Mouse (Mus musculus) gastrocnemius, adult 2 months (tissue): ENCODE data around the gene Chac1. TPM values are rescaled to one million over a fixed set of nuclear protein-coding genes. Genes with fewer than 3 reads are reported as not detected.

Experiments
- DNase-seq: peaks from one replicate; pipeline ENCODE4 v3.0.0; 2022
- H3K27ac ChIP-seq: fragments of 200-600 bp; 2 replicates; pipeline ENCODE4 v1.8.1; 2022; ENCODE audit warnings: mild to moderate bottlenecking
- H3K4me3 ChIP-seq: fragments of 200-600 bp; 2 replicates; pipeline ENCODE4 v1.8.1; 2022; ENCODE audit warnings: mild to moderate bottlenecking, moderate library complexity
- CTCF ChIP-seq: fragments of 200-600 bp; IDR thresholded peaks from 2 replicates; pipeline ENCODE4 v1.8.1; 2022; ENCODE audit warnings: antibody characterized with exemption, mild to moderate bottlenecking, moderate library complexity
- intact Hi-C: fragments of 180-260 bp; cut with DNase I; formaldehyde crosslinking; loops from one replicate; pipeline ENCODE4 v1.15.1; 2025
- long read RNA-seq, 2 experiments: library from polyadenylated mRNA; stranded (forward); transcript quantifications; one replicate each; pipeline ENCODE4 v2.0.0; 2021
- total RNA-seq, 2 experiments: library from RNA; stranded (reverse); gene quantifications; 2 replicates each; pipeline ENCODE4 v1.2.3; 2021

The Chac1 gene
- 10 to 100 TPM; 30.1 to 90.4 TPM for total RNA-seq
- long read RNA-seq, experiment 1, transcript Chac1-201 (3 exons, 1,637 nt) = major isoform, 31 of 32 reads
- long read RNA-seq, experiment 1, partial matches to known transcripts = 1 of 32 reads
- long read RNA-seq, experiment 1, other reads (novel, unspliced or antisense) = 0 of 32 reads
- long read RNA-seq, experiment 2, transcript Chac1-201 (3 exons, 1,637 nt) = major isoform, 49 of 51 reads
- long read RNA-seq, experiment 2, partial matches to known transcripts = 0 of 51 reads
- long read RNA-seq, experiment 2, other reads (novel, unspliced or antisense) = 2 of 51 reads

DNA sequence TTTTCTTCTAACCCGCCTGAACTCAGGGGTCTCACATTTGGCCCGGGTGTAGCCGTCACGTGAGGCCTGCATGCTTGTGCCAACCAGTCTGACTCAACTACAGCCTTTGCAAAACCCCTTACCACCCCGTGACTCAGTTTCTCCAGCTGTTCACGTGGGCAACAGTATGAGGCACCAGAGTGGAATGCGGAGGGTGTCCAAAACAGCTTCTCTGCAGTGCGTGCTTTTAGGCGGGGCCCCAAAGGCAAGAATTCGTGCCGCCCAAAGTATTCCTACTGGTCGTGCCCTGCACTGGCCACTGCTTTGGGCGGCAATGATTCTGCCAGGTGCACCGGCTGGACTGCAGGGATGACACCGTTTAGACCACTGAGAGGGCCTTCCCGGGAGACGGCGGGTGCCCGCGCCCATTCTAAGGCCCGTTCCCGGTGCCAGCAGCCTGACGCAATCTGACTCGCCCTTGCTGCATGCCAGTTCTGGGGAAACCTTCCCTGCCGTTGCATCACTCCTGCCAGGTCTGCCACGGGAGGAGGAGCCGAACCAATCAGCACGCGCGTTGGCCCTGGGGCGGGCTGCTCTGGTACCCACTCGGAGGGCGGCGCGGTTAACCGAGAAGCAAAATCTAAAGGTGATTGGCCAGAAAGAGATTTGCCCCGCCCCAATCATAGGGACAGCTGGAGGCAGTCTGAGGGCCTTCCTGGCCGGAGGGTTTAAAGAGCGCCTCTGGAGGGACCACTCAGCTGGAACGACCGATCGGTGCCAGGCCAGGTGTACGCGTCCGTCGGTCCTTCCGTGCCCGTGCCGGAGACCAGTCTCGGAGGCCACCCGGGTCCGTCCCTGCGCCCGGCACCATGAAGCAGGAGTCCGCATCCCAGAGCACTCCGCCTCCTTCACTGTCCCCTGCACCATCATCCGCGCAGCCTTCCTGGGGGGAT lies at the start of gene Chac1:
TSS of gene Chac1 (plus strand) at position 675 of the 932 bp plus-strand sequence.
- TF ChIP-seq CTCF = no peak

GRCm38 (mm10) chr2:119302876-119303275 lies 48.2 kb upstream of the Chac1 start:
- no peak for TF ChIP-seq CTCF
- intact Hi-C loops = no loop called here
- Histone ChIP-seq H3K27ac (no peak overlapping the region), H3K4me3 (no peak overlapping the region)
- DNase-seq = peak; percentile 44

More for the DNA sequence above, at the start of gene Chac1:
- Histone ChIP-seq H3K4me3 (peak within 1 kb of the TSS; percentile 89), H3K27ac (peak within 1 kb of the TSS; percentile 97)
- DNase-seq = peak; percentile 97
- intact Hi-C loops = no loop called here

DNA sequence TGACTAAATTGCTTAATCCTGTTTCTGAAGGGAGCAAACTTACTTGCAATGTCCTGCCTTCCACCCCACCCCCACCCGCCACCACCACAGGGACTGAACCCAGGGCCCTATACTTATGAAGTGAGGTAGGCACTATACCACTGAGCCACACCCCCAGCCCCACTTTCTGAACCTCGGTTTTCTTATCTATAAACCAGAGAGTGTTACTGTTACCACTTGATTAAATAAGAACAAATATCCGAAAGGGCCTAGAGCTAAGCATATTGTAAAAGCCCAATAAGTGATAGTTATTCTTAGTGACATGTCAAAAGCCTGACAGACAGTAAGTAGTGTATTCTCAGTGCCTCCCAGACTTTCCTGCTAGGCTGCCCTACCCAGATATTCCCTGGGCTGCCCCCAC lies 46.6 kb upstream of the Chac1 start:
- intact Hi-C loops = no loop called here
- DNase-seq = no peak
- no peak for TF ChIP-seq CTCF
- Histone ChIP-seq H3K4me3 (no peak overlapping the region), H3K27ac (peak overlapping the region; percentile 16; the same call in 1 of the 2 replicates)

DNA sequence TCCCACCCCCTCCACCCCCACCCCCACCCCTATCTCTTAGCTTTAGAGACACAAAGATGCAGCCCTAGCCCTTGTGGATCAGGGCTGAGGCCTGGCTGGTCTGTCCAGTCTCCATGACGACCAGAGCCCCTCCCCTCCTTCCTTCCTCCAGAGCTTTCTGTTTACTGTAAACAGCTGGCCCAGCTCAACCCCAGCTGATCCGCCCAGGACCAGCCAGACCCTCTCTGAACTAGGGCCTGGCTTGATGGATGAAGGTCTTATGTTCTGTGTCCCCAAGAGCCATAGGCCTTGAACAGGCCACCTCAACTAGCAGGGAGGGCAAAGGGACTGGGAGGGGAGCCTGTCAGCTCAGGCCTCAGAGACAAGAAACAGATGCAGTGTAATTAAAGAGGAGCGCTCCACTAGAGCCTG lies 46.2 kb upstream of the Chac1 start:
- no peak for DNase-seq
- TF ChIP-seq CTCF = no peak
- H3K4me3 ChIP-seq = no peak overlapping the region
- peak overlapping the region; percentile 48; the same call in 1 of the 2 replicates for H3K27ac ChIP-seq
- intact Hi-C loops = no loop called here

GRCm38 (mm10) chr2:119311544-119311943 lies 39.5 kb upstream of the Chac1 start:
- no peak overlapping the region for H3K4me3 ChIP-seq
- intact Hi-C loops = no loop called here
- no peak for DNase-seq
- peak overlapping the region; percentile 76 for H3K27ac ChIP-seq
- TF ChIP-seq CTCF = no peak

DNA sequence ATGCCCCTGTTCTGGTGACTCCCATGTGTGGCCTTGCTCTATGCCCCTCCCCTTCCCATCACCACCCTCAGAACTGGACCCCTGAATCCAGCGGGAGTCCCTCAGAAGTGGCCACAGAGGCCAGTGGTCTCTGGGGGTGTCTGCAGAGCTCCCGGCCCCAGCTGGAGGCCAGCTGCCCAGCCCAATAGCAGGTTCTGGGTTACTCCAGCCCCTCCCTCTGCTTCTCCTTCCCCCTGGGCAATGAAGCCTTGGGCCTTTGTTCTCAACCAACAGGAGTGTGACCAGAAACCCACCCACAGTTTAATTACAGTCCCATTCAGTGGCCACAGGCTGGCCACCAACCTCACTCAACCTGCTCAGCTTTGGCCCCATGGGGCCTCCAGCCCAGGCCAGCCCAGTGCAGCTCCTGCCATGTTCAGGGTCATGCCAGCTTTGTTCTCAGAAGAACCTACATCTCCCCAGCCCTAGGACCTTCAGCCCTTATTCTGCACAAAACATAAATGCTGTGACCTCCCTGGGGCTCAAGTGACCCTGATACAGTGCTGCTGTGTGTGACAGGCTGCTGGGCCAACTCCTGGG lies 38.6 kb upstream of the Chac1 start:
- Histone ChIP-seq H3K4me3 (no peak overlapping the region), H3K27ac (peak overlapping the region; percentile 76)
- intact Hi-C loops = no loop called here
- TF ChIP-seq CTCF = no peak
- no peak for DNase-seq

DNA sequence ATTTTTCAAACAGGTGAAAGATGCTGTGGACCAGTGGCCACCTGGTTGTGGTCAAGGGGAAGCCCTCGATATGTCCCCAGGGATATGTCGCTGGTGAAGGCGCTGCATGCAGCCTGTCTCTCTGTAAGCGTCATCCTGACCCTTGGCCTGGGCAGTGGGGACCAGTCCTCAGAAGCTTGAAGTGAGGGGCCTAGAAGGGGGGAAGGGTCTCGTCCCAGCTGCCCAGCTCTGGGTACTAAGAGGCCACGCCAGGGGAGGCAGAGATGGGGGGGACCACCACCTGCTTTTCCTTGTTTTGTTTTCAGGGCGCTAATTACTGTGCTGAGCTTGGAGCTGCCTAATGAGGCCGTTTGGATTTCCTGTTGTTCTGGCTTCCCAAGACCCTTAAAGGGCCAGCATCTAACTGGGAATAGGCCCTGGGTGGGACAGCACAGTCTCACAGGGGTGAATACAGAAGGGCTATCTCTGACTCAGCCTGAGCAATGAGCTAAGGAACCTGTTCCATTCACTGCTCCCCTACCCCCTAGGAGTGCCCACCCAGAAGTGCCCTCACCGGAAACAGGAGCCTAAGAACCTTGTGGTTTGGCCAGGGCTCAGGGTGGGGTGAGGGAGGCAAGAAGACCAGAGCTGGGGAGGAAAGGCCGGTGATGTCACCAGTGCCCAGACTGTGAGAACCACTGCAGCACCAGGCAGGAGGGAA lies 37.1 kb upstream of the Chac1 start:
- no peak for DNase-seq
- TF ChIP-seq CTCF = no peak
- peak overlapping the region; percentile 76 for H3K27ac ChIP-seq
- intact Hi-C loops = no loop called here
- H3K4me3 ChIP-seq = peak overlapping the region; percentile 44

DNA sequence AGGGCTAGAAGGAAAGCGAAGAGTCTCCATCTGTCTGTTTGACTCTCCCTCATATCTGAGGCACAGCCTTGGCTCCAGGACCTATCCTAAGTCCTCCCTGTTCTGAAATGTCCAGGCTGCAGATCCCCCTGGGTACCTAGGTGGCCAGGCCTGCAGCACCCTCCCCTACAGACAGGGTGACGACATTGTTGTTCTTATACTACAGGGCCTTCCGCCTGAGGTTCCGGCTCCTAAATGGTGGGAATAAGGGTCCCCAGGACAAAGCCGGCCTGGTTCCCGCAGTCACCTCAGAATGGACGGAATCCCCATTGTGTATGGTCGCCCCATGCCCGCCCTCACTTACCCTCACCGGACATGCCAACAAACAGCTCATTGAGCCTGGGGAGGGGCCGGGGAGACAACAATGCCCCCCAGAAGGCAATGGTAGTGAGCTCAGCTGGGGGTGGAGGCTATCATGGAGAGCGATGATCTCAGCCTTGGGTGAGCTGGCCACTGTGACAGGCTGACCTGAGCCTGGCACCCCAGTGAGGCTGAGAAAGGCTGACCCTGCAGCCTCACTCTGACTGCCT lies 36.2 kb upstream of the Chac1 start:
- H3K27ac ChIP-seq = peak overlapping the region; percentile 76
- no peak for DNase-seq
- intact Hi-C loops = no loop called here
- peak overlapping the region; percentile 29 for H3K4me3 ChIP-seq
- no peak for TF ChIP-seq CTCF

GRCm38 (mm10) chr2:119318043-119318710 lies 32.9 kb upstream of the Chac1 start:
- no peak overlapping the region for H3K4me3 ChIP-seq
- DNase-seq = no peak
- intact Hi-C loops = no loop called here
- TF ChIP-seq CTCF = no peak
- peak overlapping the region; percentile 20; the same call in 1 of the 2 replicates for H3K27ac ChIP-seq

DNA sequence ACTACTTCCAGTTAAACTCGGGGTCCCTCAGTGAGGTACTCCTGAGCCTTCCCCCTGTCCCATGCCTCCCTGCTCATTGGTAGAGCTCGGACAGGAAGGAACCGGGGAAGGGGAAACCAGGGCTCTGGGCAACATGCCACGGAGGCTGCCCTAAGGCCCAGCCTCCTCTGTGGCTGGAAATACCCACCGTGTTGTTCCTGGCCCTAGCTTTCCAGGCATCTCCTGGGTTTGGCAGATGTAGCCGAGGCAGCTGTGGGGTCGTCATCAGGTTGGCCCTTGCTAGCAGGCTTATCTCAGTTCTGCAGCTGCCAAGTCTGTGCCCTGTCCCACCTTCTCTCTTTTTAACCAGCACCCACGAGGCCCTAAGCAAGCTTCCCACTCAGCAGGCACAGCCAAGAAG lies 30.5 kb upstream of the Chac1 start:
- peak overlapping the region; percentile 5; the same call in 1 of the 2 replicates for H3K27ac ChIP-seq
- DNase-seq = no peak

DNA sequence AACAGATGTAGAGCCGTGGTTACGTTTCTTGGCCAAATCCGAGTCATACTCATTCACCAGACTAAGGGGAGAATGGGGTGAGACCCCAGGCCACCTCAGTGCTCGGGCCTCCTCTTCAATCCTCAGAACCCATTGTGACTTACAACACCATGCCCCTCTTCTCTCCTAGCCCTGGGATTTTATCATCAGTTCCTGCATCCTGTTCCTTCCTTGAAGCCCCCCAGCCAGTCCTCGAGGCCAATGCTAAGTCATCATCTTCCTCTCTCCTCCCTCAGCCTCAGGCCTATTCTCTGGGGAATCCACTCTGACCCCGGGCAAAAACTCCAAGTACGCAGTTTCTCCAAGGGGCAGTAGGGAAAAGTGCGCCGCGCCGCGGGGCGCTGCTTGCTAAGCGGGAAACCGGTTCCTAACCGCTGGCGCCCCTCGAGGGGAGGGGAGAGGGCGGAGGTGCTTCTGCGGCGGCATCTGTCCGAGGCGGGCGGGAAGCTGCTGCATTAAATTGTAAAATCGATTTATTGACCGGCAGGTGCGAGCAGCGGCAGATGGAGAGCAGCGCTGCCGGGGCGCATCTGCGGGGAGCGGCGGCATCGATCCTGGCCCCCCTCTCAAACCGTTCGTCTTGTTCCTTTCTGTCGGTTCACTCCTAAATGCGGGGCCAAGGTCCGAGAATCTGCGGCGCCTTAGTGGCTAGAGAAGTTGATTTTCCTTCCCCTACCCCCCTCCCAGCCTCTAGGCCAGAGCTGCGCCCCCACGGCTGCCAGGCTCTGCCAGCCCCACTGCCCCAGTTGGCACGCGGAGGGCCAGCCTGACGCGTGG lies 29.1 kb upstream of the Chac1 start:
- peak overlapping the region; percentile 25; the same call in 1 of the 2 replicates for H3K27ac ChIP-seq
- no peak for TF ChIP-seq CTCF
- DNase-seq = no peak
- intact Hi-C loops = no loop called here
- H3K4me3 ChIP-seq = peak overlapping the region; percentile 64

More for the DNA sequence above, 30.5 kb upstream of the Chac1 start:
- H3K4me3 ChIP-seq = no peak overlapping the region
- TF ChIP-seq CTCF = no peak
- intact Hi-C loops = no loop called here
